Mouse (Mus musculus): ENCODE results near the gene Pabpn1. TPM values are rescaled to one million over a fixed set of nuclear protein-coding genes. Genes with fewer than 3 reads are reported as not detected.

The Pabpn1 gene
- 181 and 215 TPM in 2 replicates for total RNA-seq (2014; fragmentation: Nextera tagmentation)
- total RNA-seq (2017) = 286 and 319 TPM in 2 replicates

DNA sequence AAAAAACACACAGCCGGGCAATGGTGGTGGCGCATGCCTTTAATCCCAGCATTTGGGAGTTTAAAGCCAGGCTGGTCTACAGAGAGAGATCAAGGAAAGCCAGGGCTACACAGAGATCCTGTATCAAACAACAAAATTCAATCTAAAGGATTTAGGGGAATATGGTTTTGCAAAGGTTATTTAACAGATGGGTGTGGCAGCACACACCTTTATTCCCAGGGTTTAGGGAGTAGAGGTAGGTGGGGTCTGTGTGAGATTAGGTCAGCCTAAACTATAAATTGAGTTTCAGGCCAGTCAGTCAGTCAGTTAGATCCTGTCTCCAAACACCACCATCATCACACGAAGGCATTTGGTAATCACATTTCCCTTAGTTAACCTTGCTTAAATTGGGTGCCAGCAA, at the start of gene Pabpn1:
Gene Pabpn1 (plus strand): TSS at position 301 of the 400 bp plus-strand sequence.
- no peak for ATAC-seq (replicated peaks; ENCODE audit: poor library complexity, severe bottlenecking)

DNA sequence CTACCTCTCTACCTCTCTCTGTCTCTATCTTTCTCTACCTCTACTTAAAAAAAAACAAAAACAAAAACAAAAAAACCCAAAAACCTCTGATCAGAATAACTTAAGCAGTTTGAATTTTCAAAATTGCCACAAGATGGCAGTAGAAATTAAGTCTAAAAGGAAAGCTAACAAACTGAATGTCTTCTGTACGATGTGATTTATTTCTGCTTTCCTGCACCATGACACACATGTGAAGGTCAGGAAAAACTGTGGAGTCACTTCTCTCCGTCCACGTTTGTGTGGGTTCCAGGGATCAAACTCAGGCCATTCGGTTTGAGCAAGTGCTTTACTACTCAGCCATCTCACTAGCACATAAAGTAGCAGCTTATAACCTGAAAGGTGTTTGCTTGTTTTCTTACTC, 48.8 kb upstream of the Pabpn1 start:
- ATAC-seq (replicated peaks; ENCODE audit: poor library complexity, severe bottlenecking) = no peak; the same call in 1 of the 2 replicates

DNA sequence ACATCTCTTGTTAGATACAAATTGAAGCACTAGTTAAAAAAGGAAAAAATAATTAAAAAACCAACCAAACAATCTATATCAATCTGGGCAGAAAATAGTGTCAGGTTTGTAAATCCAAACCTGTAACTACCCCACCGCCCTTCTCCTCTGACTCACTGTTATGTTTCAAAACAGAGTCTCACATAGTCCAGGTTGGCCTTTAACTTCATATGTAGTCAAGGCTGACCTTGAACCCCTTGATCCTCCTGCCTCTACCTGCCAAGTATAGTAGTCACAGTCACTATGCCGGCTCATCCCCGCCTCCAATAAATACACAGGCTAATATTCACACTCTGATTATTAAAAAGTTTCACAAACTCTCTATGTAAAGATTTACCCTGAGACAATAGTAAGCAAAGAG, 36.6 kb upstream of the Pabpn1 start:
- ATAC-seq (replicated peaks; ENCODE audit: poor library complexity, severe bottlenecking) = no peak

- no peak for ATAC-seq (replicated peaks; ENCODE audit: poor library complexity, severe bottlenecking)
These were observed 35.6 kb upstream of the Pabpn1 start for GRCm38 (mm10) chr14:54856703-54857102.

GRCm38 (mm10) chr14:54857891-54858290, 34.4 kb upstream of the Pabpn1 start:
- no peak for ATAC-seq (replicated peaks; ENCODE audit: poor library complexity, severe bottlenecking)

- ATAC-seq (replicated peaks; ENCODE audit: poor library complexity, severe bottlenecking) = 0 out of 2 replicates have a peak, but pooled peaks have one; percentile 20
These were observed 31.8 kb upstream of the Pabpn1 start for GRCm38 (mm10) chr14:54860511-54860910.

DNA sequence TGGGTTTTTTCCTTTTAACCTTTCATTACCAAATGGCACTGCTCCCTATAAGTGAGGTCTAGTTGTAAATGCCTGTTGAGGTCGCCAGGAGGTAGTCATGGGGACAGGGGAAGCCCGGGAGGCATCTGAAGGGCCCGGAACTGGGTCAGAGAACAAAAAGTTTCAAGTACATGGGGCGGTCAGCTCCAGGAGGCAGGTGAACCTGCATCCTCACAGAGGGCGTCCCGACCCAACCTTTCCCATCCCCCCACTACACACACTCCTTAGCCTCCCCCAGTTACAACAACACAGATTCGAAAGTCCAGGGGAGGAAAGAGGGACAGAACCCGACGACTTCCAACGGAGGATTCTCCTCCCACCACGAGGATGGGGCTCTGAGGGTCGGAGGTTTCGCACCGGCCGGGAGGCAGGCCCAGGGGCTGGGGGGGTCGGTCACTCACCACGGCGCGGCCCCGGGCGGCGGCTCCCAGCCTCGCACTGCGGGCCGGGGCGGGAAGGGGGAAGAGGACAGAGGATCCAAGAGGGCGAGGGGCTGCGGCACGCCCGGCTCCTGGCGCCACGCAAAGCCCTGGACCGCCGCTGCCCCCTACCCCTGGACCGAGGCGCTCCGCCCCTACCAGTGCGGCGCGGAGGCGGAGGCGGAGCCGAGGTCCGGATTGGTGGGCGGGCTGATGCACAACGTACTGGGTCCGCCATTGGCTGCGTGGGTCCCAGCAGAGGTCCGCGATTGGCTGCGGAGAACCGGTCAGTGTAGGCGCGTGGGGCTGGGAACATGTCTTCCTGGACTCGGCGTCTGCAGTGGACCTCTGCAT, 28.6 kb upstream of the Pabpn1 start:
- peak; percentile 91 for ATAC-seq (replicated peaks; ENCODE audit: poor library complexity, severe bottlenecking)

GRCm38 (mm10) chr14:54864313-54865036, 27.8 kb upstream of the Pabpn1 start:
- ATAC-seq (replicated peaks; ENCODE audit: poor library complexity, severe bottlenecking) = peak; percentile 38

DNA sequence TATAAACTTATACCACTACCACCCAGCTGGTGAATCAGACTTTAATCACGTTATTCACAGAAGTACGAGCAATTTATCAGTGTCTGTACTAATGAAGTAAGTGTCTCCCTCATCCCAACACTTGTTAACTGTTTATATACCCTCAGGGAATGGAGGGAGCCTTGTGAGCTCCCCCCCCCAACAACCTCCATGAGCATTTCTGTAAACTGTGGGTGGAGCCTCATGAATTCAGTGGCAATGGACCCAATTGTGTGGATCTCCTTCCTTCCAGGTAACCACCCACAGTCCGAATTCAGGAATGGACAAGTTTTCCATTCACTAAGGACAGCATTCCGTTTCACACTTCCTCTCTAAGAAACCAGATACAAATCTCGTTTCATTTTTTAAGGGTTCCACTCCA, 26.7 kb upstream of the Pabpn1 start:
- no peak for ATAC-seq (replicated peaks; ENCODE audit: poor library complexity, severe bottlenecking)

DNA sequence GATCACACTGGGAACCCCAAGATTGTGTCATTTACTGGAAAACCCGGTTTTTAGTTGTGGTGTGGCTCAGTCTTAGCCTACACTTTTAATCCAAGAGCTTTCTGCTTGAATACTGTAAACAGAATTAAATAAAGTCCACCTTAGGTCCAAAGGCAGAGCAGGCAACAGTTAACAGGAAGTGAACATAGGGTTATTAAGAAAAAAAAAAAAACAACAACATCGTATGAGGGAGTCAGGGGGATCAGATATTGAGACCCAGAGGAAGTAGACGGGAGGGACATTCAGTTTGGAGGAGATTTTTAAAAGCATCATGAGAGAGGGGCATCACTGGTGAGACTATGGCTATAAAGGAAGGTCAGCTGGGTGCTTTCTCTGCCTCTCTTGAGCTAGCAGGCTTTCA, 26.0 kb upstream of the Pabpn1 start:
- ATAC-seq (replicated peaks; ENCODE audit: poor library complexity, severe bottlenecking) = no peak

GRCm38 (mm10) chr14:54866936-54867335, 25.4 kb upstream of the Pabpn1 start:
- no peak for ATAC-seq (replicated peaks; ENCODE audit: poor library complexity, severe bottlenecking)

- peak; percentile 12 for ATAC-seq (replicated peaks; ENCODE audit: poor library complexity, severe bottlenecking)
These were observed 24.3 kb upstream of the Pabpn1 start for GRCm38 (mm10) chr14:54868026-54868425.

DNA sequence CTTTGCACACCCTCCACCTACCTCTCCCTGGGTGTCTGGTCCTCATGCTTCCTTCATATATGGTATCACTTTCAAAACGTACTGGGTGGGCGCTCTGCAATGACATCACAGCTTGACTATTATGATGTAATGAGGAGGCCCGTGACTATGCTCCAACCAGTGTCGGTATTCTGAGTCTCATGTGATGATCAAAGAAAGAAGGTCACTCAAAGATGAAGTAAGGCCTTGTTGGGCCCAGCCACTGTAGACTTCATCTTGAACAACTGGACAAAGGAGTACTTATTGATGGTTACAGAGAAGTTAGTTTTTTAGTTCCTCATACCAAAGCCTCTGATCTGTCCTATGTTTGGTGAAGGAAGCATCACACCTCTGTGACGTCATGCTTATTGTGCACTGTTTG, 21.4 kb upstream of the Pabpn1 start, which contains the start of gene Homez:
Gene Homez (minus strand): TSS at position 101 of the 400 bp plus-strand sequence.
- no peak for ATAC-seq (replicated peaks; ENCODE audit: poor library complexity, severe bottlenecking)

- no peak for ATAC-seq (replicated peaks; ENCODE audit: poor library complexity, severe bottlenecking)
These were observed 18.1 kb upstream of the Pabpn1 start for GRCm38 (mm10) chr14:54874165-54874564.

DNA sequence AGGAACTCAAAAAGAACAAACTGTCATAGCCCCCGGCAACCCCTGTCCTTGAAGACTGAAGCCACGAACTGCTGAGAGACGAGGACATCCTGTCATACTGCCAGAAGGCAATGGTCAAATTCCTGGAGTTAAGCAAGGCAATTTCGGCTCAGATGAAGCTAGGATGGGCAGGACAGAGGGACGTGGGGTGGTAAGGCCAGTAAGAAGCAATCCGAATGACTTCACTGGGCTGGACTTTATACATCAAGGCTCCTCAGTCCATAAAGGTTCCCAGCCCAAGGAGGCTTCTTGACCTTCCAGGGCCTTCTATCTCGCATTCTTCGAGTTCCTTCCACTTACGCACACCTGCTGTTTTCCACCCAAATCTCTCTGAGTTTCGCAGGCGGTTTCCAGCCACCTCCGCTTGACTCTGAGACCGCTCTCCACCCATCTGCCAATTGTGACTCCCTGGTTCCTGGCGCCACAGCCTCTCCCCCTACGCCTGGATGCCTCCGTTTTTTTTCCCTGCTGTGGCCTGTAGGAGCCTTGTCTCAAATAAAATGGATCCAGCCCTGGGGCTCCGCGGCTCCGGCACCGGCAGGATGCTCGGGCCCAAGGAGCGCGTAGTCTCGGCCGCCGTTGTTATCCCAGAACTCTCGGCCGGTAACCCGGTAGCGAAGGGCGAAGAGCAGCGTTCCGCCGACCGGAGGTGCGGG, 16.3 kb upstream of the Pabpn1 start:
- peak; percentile 10 for ATAC-seq (replicated peaks; ENCODE audit: poor library complexity, severe bottlenecking)

- peak; percentile 77 for ATAC-seq (replicated peaks; ENCODE audit: poor library complexity, severe bottlenecking)
These were observed 15.7 kb upstream of the Pabpn1 start for GRCm38 (mm10) chr14:54876539-54877047.

DNA sequence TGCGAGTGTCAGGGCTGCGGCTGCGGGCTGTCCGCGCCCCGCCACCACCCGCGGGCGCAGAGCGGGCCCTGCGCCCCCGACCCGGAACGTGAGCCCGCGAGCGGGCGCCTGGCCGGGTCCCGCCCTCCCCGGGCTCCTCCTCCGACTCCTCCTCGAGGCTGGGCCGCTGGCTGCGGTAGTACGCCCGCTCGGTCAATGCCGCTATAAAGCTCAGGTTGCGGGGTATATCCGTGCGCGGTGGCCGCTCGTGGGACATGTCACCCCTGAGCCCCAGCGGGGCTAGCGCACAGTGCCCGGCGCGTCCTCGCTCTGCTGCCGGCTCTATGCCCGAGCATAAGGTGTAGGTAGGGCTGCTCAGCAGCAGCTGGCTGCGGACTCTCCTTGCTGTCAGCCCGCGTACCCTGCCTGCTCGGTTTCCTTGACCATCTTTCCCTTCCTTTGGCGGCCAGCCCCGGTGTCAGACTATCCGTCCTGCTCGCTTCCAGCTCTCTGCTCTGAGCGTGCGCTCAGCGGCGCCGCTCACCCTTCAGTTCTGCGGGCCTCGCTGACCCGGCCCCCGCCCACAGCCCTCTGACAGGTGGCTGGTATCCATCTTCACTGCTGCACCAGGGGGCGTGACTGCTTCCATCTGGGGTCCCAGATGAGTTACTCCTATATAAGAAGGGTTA, 15.1 kb upstream of the Pabpn1 start, which contains the start of gene Ppp1r3e:
Gene Ppp1r3e (minus strand): TSS at position 503 of the 668 bp plus-strand sequence.
- peak; percentile 76 for ATAC-seq (replicated peaks; ENCODE audit: poor library complexity, severe bottlenecking)

DNA sequence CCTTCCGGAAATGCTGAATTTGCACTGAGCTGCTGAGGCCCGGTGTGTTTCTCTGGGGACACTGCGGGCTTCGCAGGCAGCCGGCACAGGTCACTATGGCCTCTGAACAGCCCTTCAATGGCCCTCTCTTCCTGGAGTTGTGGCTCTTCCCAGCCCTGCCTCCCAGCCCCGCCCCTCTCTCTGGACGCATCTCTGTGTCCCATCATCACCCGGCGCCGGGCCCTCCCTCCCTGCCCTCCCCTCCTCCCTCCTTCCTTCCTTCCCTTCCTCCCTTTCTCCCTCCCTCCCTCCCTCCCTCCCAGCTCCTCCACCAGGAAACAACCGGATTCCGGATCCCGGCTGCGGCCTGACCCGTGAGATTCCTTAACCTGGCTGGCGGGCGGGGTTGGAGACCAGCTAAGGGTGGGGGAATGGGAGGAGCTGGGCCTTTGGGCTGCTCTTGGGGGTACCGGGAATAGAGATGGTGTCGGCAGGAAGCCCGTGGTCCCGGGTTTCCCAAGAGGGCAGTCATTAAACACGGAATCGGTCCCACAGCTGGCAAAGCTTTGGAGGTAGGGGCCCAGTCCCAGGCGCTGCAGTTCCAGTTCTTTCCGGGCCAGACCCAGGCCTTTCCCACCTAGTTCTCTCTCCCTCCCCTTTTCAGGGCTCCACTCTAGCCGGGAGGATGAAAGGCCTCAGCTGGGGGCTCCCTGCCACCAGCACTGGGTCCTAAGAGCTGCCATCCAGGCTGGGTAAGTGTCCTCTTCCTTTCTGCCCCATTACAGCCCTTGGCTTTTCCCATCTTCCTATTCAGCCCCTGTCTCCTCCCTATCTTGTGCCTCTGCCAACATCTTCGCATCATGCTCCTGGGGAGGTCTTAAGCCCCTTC, 8.9 kb upstream of the Pabpn1 start, which contains the start of the genes Bcl2l2 and Gm20521:
Gene Bcl2l2 (plus strand): TSS at position 224 of the 868 bp plus-strand sequence.
Gene Gm20521 (plus strand): TSS at position 288 of the 868 bp plus-strand sequence.
- peak; percentile 97 for ATAC-seq (replicated peaks; ENCODE audit: poor library complexity, severe bottlenecking)

All from granulocyte monocyte progenitor cell, adult 5-6 weeks (primary cell).